15 mouse cellular contexts compared by ENCODE assay signal in the genomic region with DNA sequence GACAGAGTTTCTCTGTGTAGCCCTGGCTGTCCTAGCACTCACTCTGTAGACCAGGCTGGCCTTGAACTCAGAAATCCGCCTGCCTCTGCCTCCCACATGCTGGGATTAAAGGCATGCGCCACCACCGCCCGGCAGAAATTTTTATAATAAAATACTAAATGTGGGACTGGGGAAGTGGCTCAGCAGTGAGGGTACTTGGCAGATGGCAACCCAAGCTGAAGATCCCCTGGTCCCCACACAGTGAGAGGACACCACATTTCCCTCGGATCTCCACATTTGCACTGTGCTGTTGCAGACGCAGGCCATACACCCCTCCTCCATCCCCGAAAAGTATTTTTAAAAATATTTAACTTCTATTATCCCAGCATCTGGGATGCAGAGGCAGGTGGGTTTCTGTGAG. TPM values are rescaled to one million over a fixed set of nuclear protein-coding genes. Genes with fewer than 3 reads are reported as not detected.
"Had no signal": no experiment of that assay in that cellular context is flagged by ENCODE, and none has a peak within 500 bp of the region (broad histone marks: within the 10 kb centered on the region; RNA-seq: fewer than 3 reads in every experiment).

No protein-coding gene starts in this region.

- H3K9ac ChIP-seq: limb, embryonic 13.5 days; lung, embryonic 15.5 days; midbrain, embryonic 13.5 days; neural tube, embryonic 12.5 days; stomach, embryonic 15.5 days had no signal

- H3K4me3 ChIP-seq: neural tube, embryonic 12.5 days had no signal

- ATAC-seq: midbrain, embryonic 13.5 days had no signal

- H3K9me3 ChIP-seq: limb, embryonic 13.5 days; lung, embryonic 15.5 days; midbrain, embryonic 13.5 days; neural tube, embryonic 12.5 days; stomach, embryonic 15.5 days had no signal

- DNase-seq: kidney, adult 11 months; kidney, adult 9 months; kidney, postnatal 36 days; left cerebral cortex, postnatal 4 days; right cerebral cortex, postnatal 14 days; thymus, adult 2 months; thymus, postnatal 25 days had no signal

- H3K27me3 ChIP-seq: limb, embryonic 13.5 days; lung, embryonic 15.5 days; midbrain, embryonic 13.5 days; neural tube, embryonic 12.5 days; stomach, embryonic 15.5 days had no signal

- H3K27ac ChIP-seq: limb, embryonic 13.5 days; neural tube, embryonic 12.5 days had no signal

RNA-seq across cellular contexts. Expression of gene Apom, which starts 1.7 kb away (rescaled TPM):
- total RNA-seq: layer of hippocampus, adult 18-20 months; layer of hippocampus, postnatal 10 days; megakaryocyte-erythroid progenitor cell, adult 5-6 weeks had no signal
- polyA plus RNA-seq: limb, embryonic 13.5 days had no signal
